Mouse (Mus musculus) kidney, adult 2 months (tissue): ENCODE measurements at regions not wholly inside any gene's neighbourhood (a gene's known extent, or its start where the extent isn't known, plus 50 kb on each side); places are given as distances from the start of the nearest gene placed in this dataset.

Source experiments
- CTCF ChIP-seq: fragments of 200-500 bp; conservative IDR thresholded peaks from 2 replicates; pipeline ENCODE4 v1.5.1; 2011; ENCODE audit warnings: low read depth, mild to moderate bottlenecking, control low read depth, low read length, moderate library complexity, mixed read lengths; ENCODE audit not compliant: insufficient read depth, insufficient read length
- POLR2A ChIP-seq: fragments of 200-500 bp; IDR thresholded peaks from one replicate; pipeline ENCODE4 v1.6.1; 2011; ENCODE audit warnings: low read depth, low read length, control low read depth

DNA sequence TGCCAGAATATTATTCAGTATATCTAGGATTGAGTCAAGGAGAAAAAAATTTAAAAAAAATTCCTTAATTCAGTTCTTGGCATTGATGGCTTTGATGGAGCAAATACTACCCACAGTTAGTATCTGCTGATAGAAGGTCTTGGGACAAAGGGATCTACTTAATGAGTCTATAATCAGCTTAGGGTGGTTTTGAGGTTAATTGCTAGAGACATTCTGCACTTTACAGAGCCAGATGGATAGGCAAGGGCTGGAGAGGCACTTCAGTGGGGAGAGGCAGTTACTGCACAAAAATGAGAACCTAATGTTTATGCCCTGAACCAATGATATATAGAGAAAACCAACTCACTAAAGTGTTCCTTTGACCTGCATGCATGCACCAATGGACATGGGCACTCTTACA lies 51.8 kb upstream of the Lsm8 start:
- no peak for TF ChIP-seq CTCF
- no peak for TF ChIP-seq POLR2A
